8 mouse cellular contexts compared by ENCODE assay signal in the genomic region with DNA sequence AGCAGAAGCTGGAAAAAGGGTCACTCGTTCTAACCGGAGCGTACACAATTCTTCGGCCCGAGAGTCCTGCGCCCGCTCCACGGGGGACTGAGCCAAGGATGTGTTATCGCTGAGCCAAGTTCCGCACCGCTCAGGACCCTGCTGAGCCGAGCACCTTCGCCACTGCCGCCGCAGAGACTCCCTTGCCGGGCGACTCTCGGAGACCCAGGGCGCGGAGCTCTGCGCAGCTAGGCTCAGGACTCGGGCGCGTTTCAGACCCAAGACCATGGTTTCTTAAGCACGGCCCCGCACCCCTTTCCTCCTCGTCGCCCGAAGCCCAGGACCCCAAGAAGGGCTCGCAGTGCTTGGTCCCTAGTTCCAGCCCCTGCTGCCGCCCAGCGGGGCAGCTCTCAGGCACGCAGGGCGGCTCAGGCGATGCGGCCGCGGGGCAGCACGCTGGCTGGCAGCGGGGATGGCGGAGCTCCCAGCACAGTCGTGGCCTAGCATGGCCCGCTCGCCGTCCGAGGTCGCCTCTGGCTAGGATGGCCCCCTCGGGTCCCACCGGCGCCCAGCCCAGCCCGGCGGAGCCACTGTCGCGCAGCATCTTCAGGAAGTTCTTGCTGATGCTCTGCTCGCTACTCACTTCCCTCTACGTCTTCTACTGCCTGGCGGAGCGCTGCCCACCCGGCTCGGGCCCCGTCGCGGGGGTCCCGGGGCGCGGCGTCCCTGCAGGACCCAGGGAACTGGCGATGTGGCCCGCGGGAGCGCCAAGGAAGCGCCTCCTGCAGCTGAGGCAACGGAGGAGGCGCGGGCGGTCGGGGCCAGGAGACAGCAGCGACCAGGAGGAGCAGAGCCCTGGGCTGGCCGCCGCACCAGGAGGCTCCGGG. TPM values are rescaled to one million over a fixed set of nuclear protein-coding genes. Genes with fewer than 3 reads are reported as not detected.
A peak's percentile ranks its signal among the peaks of the same experiment; 100 is the strongest.
DNase-seq lines count a peak whose midpoint lies in the region; ATAC-seq lines count a peak whose summit lies in the region.

No protein-coding gene starts in this region.

- no peaks in the 10 kb centered on the region for H3K36me3 ChIP-seq in forebrain, embryonic 14.5 days (ENCODE audit: control insufficient read depth, insufficient read depth, low read length)
- no peaks in the 10 kb centered on the region for H3K36me3 ChIP-seq in megakaryocyte, embryonic 14.5 days (replicated peaks; ENCODE audit: low read length)

- peaks cover 24% of the 10 kb centered on the region for H3K27me3 ChIP-seq in forebrain, embryonic 14.5 days (replicated peaks; ENCODE audit: control insufficient read depth, insufficient read depth, low read length)
- H3K27me3 ChIP-seq in megakaryocyte, embryonic 14.5 days (replicated peaks): peaks cover 44% of the 10 kb centered on the region

- H3K27ac ChIP-seq in forebrain, embryonic 14.5 days (ENCODE audit: low read depth, low read length): no peak overlapping the region

- peak; percentile 66 for ATAC-seq in forebrain, embryonic 14.5 days

- H3K4me2 ChIP-seq in forebrain, embryonic 14.5 days (ENCODE audit: low read length): peak overlapping the region; percentile 98

- peak; percentile 33 for DNase-seq in ES-CJ7 (ENCODE audit: low read depth, low spot score)
- peak; percentile 54 for DNase-seq in adrenal gland, adult 2 months
- DNase-seq in forebrain, embryonic 14.5 days (ENCODE audit: low spot score): peak; percentile 48
- DNase-seq in heart, postnatal 4 days: peak; percentile 33
- peak; percentile 14 for DNase-seq in left cerebral cortex, postnatal 4 days
- peak; percentile 26 for DNase-seq in right cerebral cortex, postnatal 25 days
- DNase-seq in cerebellum, adult 11 months: no peak

- under 1% methylated on average over 81 of the region's 81 CpGs for WGBS in forebrain, embryonic 14.5 days

- peak overlapping the region; percentile 52 for H3K4me3 ChIP-seq in forebrain, embryonic 14.5 days (ENCODE audit: low read depth, low read length)
- H3K4me3 ChIP-seq in megakaryocyte, embryonic 14.5 days (replicated peaks): peak overlapping the region; percentile 76

- peaks cover 8% of the 10 kb centered on the region for H3K4me1 ChIP-seq in forebrain, embryonic 14.5 days (ENCODE audit: control insufficient read depth, insufficient read depth, low read length)
- peaks cover 18% of the 10 kb centered on the region for H3K4me1 ChIP-seq in megakaryocyte, embryonic 14.5 days

- intact Hi-C loops in left cerebral cortex, postnatal 4 days (cut with DNase I): no loop called here

- H3K9ac ChIP-seq in forebrain, embryonic 14.5 days (ENCODE audit: low read length): peak overlapping the region; percentile 71

- H3K9me3 ChIP-seq in forebrain, embryonic 14.5 days (replicated peaks; ENCODE audit: control insufficient read depth, low read length): no peaks in the 10 kb centered on the region
- H3K9me3 ChIP-seq in megakaryocyte, embryonic 14.5 days: 0 out of 2 replicates have a peak, but pooled peaks cover 7% of the 10 kb centered on the region

RNA-seq across cellular contexts. Expression of a gene that starts 0.6 kb away (rescaled TPM):
- total RNA-seq in adrenal gland, adult 2 months (2021): under 1 TPM; 0.17 to 0.48 TPM
- polyA plus RNA-seq in adrenal gland, adult 2 months (2012; rRNA removed): 0.20 and 0.26 TPM in 2 replicates
- polyA plus RNA-seq in forebrain, embryonic 14.5 days (2014; fragmentation: Nextera tagmentation; extraction: Ambion mirVana): 0.30 and 0.32 TPM in 2 replicates
- total RNA-seq in heart, postnatal 4 days (2021): under 1 TPM; 0.26 to 0.38 TPM
- total RNA-seq in left cerebral cortex, postnatal 4 days (2021): under 1 TPM; 0.52 to 0.56 TPM
- polyA plus RNA-seq in megakaryocyte, embryonic 14.5 days (2012; ENCODE audit: insufficient read depth, low replicate concordance): 0.03 TPM in 1 of 2 replicates, not detected in the other

RNA-seq across cellular contexts. Expression of a gene that starts 0.7 kb away (rescaled TPM):
- not detected for total RNA-seq in adrenal gland, adult 2 months (2021)
- polyA plus RNA-seq in adrenal gland, adult 2 months (2012; rRNA removed): 0.10 TPM in 1 of 2 replicates, not detected in the other
- polyA plus RNA-seq in forebrain, embryonic 14.5 days (2014; fragmentation: Nextera tagmentation; extraction: Ambion mirVana): 0.17 TPM in 1 of 2 replicates, not detected in the other
- total RNA-seq in heart, postnatal 4 days (2021): not detected
- total RNA-seq in left cerebral cortex, postnatal 4 days (2021): under 1 TPM; 0.50 to 0.79 TPM
- not detected in 2 replicates for polyA plus RNA-seq in megakaryocyte, embryonic 14.5 days (2012; ENCODE audit: insufficient read depth, low replicate concordance)
